Mouse (Mus musculus) layer of hippocampus, adult 8-10 months (tissue): Measurements from ENCODE around the gene Olfr520. TPM values are rescaled to one million over a fixed set of nuclear protein-coding genes. Genes with fewer than 3 reads are reported as not detected.
"Not testable (repeated sequence)": the region's sequence is repeated elsewhere in the genome, so short reads cannot be mapped to it uniquely, and the experiment has no call there.

Source experiments
- DNase-seq, 2 experiments: peaks; one replicate each; pipeline ENCODE4 v3.0.0; 2022; ENCODE audit warnings: low spot score in 2 of 2
- total RNA-seq, 4 experiments: library from RNA; stranded (reverse); gene quantifications; 2 replicates each; pipeline ENCODE4 v1.2.4; 2022

Olfr520 gene
- under 1 TPM in 1 of 4 experiments, not detected in 3; 0.34 TPM for total RNA-seq

DNA sequence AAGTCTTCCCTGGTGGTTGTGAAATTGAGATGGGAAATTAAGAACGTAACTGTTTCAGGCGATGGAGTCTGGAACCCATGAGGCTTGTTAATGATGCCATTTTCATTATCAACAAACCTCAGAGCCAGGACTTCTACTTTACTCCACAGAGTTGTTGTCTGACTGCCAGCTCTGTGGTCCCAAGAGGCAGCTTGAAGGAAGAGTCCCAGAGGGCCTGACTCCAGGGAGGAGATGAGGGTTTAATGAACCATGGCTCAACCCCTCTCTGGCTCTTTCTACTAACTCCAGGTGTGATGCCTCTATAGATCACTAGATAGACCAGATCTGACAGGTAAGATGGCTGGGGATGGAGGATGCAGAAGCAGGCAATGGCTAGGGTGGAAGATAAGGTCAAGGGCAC is at the start of gene Olfr520:
Olfr520 (plus strand) TSS at position 301 of the 400 bp plus-strand sequence.
- no peak for DNase-seq

GRCm38 (mm10) chr7:99680771-99681170 is 49.3 kb upstream of the Olfr520 start:
- no peak for DNase-seq

DNA sequence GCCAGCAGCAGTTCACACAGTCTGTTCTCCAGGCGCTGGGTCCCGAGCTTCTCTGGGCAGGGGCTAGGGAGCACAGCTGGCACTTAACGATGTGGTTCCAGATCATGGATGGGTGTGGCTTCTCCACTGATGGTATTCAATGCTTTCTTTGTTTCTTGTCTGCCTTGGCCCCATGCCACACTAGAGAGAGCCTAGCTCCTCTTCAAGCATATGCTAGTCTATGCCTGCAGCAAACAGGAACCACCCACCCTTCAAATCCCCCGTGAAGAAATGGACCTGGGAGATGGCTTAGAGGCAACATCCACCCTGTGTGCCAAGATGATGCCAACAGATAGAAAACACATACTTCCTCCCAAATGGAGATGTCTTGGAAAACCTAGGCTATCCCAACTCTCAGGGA is 46.0 kb upstream of the Olfr520 start:
- peak; percentile 44 to 50 for DNase-seq

GRCm38 (mm10) chr7:99690819-99691218 is 39.3 kb upstream of the Olfr520 start:
- DNase-seq: no peak

- DNase-seq: no peak
Measured at GRCm38 (mm10) chr7:99692396-99692795, 37.7 kb upstream of the Olfr520 start.

- DNase-seq: no peak
Measured at GRCm38 (mm10) chr7:99693387-99693786, 36.7 kb upstream of the Olfr520 start.

GRCm38 (mm10) chr7:99693976-99694375 is 36.1 kb upstream of the Olfr520 start:
- no peak for DNase-seq

- DNase-seq: not testable (repeated sequence)
Measured at GRCm38 (mm10) chr7:99694424-99694823, 35.6 kb upstream of the Olfr520 start.

DNA sequence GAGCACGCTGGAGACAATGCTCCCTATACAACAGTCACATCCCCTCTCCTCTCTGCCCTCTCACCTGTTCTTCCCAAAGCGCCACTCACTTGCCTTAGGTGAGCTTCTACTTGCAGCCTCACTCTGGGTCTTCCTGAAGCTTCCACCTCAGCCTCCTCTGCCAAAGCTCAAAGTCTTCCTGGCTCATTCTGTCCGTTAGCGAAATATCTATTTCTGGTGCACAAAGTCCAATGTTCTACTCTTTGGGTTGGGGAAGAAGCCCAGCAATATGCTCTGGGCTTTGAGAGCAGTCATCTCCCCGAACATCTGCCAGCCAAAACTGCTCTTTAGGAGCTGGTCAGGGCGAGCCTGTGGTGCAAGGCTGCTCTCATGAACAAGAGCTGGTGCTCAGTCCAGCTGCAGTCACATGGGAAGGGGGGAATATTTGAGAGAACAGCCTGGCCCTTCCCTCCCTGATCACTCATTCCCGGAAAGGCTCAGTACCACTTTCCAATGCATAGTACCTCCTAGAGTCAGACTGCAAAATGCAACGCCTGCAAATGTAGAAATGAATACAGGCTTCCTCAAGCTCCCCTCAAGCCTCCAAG is 34.5 kb upstream of the Olfr520 start:
- no peak for DNase-seq

DNA sequence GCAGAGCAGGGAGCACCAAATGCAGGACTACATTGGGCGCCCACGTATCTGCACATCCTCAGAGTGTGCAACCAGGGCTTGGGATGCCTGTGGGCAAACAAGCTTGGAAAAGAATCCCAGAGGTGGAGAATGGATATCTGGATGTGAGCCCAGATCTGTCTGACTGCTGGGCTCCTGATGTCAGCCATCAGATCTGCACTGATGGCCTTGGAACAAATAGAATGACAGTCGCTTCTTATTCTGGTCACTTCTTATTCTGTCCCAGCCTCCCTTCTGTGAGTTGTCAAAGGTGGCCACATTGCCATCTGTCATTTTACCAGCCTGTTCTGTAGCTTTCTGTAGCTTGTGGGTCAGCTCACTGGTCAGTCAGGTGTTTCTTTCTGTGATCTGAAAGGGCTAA is 31.5 kb upstream of the Olfr520 start:
- no peak for DNase-seq

DNA sequence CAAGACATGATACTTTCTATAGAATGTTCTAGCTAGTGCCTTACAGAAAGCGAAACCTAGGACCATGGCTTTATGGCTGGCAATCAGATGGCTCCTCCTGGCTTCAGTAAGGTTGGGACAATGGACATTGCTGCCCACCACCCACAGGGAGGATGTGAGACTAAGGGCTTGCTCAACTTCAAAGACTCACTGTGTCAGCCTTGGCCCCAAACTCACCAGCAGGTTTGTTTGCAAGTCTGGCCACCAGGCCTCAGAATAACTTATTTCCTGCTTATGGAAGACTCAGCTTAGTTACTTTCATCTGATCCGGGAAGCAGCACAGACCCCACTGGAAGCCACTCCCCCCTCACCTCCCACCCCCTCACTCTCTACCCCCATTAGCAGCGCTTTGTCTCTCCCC is 31.0 kb upstream of the Olfr520 start:
- DNase-seq: no peak

- no peak for DNase-seq
Measured at GRCm38 (mm10) chr7:99699709-99700151, 30.3 kb upstream of the Olfr520 start.

DNA sequence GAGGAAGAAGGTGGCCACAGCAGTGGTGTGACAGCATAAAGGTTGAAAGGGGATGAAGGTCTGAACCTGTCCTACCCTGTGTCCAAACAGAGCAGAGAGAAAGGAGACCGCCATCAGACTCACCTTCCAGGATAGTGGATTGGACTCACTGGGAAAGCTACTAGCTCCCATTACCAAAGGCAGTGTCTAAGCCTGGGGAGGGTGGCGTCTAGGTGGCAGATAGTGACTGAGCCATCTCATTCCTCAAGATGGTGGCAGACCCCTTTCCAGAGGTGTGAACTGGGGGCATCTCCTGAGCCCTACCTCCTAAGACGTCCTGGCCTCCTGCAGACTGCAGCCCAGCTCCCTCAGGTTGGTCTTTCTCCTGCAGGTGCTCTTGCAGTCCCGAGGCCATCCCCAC is 29.4 kb upstream of the Olfr520 start:
- no peak for DNase-seq

DNA sequence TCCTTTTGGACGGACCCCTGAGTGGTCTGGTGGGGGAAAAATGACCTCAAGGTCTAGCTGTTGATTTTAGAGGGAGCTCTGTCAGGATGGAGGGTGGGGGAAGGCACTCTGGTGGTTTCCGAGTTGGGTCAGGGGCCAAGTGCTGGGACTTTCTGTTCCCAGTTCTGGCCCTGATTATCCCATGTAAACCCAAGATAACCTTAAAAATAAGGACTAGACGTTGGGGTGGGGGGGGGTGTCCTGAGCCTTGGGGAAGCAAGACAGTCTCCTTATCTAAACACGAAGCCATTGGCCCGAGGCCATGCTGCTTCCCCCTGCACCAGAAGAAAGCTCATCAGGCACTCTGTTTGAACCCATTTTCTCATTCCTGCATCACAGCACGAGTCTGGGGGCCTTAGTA is 27.9 kb upstream of the Olfr520 start:
- no peak for DNase-seq

GRCm38 (mm10) chr7:99704736-99705519 is 25.1 kb upstream of the Olfr520 start:
- no peak for DNase-seq

DNA sequence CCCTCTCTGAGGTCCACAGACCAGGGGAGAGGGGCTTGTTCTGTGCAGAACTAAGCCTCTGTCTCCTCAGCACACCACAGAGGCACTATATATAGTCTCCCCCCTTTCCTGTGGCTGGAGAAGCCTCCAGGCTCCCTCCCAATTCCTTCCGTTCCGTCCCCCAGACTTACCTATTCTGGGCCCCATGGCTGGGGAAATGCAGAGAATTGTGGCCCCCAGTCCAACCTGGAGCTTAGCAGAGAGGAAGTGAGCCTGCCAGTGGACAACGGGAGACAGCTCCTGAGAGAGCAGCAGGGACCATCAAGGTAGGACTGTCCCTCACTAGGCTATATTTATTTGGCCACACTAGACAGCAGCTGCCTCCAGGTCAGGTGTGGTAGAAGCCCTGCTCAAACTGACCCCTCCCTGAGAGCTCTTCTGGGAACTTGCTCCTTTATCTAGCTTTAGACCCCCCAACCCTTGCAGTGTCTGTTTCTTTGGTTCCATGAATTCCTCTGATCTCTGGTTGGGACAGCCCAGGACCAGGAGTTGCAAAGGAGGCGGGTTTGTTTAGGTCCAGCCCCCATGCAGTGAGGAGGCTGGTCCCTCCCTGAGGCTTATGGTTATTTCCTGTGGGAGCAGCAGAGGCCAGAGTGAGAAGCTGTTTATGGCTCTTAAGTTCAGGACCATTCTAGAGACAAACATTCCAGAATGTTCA is 23.6 kb upstream of the Olfr520 start:
- DNase-seq: no peak

GRCm38 (mm10) chr7:99707038-99707595 is 23.0 kb upstream of the Olfr520 start:
- DNase-seq: no peak

DNA sequence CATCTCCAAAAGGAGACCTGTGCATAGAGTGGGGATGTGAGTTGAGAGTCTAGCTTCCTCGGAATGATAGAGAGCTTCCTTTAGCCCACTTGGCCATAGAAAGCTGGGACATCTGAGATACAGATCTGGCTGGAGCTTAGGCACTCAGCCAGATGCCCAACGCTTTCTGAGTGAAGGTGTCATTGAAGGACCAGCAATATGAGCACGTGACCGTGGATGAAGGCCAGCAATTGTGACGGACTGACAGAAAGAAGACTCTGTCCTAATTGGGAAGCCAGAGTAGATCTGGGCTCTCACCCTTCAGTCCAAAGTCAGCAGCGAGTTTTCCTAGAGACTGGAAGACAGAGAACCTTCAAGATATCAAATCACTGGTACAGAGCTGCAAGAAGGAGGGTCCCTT is 22.4 kb upstream of the Olfr520 start:
- DNase-seq: no peak

DNA sequence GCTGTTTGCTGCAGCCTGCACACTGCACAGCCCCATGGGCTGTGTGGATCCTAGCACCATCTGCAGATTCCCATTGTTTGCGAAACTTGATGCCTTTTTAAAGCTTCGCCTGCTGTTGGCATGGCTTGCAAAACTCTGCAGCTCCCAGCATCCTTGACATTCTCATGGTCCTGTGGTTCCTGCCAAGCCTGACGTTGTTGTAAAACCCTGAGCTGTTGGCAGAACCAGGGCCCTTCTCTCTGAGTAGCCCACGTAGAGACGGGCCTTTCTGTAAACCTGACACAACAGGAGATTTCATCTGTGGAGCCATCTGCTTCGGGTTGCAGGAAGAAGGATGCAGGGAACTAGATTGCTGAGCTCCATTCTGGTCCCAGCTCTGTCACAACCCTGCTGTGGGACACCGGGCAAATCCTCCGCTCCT is 21.8 kb upstream of the Olfr520 start:
- peak; percentile 85 to 87 for DNase-seq

DNA sequence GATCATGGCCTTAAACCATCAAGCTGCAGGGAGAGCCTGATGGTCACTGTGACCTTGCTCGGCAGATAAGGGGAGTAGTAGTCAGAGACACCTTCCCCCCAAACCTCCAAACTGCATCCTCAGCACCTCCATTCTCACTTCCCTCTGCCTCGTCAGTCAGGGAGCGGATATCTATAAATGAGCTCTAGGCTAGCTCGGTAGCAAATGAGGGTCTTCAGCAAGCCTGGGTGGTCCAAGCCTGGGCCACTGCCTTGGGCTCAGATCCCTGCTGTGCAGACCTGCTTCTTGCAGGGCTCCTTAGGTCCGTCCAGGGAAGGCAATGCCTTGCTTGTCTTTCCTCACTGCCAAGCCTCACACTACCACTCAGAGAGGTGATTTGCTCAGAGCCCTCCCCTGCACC is 21.3 kb upstream of the Olfr520 start:
- DNase-seq: no peak

DNA sequence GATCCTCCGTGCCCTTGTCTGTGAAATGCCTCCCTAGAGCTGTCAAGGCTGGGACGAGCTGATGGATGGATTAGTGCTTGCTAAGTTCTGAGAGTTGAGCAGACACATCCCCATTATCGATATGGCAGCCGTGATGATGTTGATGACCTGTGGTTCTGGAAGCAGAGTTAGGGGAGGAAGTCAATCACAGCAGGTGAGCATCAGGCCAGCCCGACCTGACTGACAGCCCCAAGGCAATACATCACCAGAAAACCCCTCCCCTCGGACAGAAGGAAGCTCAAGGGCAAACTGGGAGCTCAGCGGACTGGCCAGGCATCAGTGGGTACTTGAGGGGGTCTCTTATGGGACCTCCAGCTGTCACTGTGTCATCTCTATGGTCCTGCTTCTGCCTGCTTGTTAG is 20.1 kb upstream of the Olfr520 start:
- no peak for DNase-seq

DNA sequence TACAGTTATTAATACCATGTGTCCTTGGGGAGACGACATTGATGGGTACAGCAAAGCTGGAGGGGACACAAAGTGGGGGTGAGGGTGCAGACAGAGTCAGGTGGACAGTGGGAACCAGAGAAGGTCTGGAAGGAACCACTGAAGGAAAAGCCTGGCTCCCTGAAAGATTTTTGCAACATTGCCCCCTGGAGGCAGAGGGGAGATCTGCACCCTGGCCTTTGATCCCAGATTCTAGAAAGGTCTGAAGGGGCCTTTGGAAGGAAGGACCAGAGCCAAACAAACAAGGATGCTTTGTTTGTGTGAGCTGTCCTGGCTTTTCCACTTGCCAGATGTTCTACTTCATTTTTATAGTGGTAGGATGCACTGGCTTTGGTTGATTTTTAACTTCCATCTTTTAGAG is 19.6 kb upstream of the Olfr520 start:
- peak in 1 of 2 experiments; percentile 56 for DNase-seq
